Mouse (Mus musculus): Measurements from ENCODE around the gene Crlf2. TPM values are rescaled to one million over a fixed set of nuclear protein-coding genes. Genes with fewer than 3 reads are reported as not detected.

Gene Crlf2
- 161 and 214 TPM in 2 replicates for polyA plus RNA-seq (2012; ENCODE audit: insufficient read depth, low replicate concordance)

DNA sequence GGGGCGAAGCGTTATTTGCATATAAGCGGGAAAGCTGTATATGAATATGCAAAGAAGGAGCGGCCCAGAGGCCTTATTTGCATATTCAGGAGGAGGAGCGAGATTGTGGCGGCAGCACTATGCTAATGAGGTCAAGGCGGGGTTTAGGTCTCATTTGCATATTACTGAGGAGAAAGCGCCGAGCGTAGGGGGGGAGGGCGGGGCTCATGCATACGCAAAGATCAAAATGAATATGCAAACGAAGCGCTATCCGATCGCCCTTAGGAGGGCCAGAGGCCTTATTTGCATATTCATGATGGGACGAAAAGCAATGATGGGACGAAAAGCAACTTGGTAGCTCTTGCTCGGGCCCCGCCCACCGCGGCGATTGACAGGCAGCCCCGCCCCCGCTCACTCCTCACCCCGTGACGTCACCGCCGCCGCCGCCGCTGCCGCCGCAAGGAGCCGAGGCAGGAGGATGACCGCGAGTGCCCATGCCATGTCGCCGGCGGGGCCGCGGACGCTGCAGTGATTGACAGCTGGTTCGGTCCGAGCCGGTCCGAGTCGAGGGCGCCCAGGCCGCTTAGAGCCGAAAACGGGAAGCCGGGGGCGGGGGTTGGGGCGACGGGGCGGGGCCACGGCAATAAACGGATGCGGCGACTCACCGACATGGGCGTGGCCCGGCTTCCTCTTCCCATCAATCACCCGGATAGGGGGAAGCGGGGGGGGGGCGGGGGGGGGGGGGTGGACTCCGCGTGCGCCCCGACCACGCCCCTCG, at the start of gene Crlf2:
TSS of gene Crlf2 (minus strand) at position 590 of the 757 bp plus-strand sequence.
- Histone ChIP-seq H3K27me3 (replicated peaks) (no peaks in the 10 kb centered on the region), H3K4me1 (no peaks in the 10 kb centered on the region; the same call in 1 of the 2 replicates), H3K9me3 (peaks cover 28% of the 10 kb centered on the region), H3K36me3 (replicated peaks; ENCODE audit: low read length) (peaks cover 26% of the 10 kb centered on the region), H3K4me3 (replicated peaks) (peak within 1 kb of the TSS; percentile 95)
- TF ChIP-seq GATA1 (IDR thresholded peaks at IDR 0.05; ENCODE audit: borderline replicate concordance, low read length) (no peak), FLI1 (IDR thresholded peaks at IDR 0.05; ENCODE audit: low read length) (no peak)

DNA sequence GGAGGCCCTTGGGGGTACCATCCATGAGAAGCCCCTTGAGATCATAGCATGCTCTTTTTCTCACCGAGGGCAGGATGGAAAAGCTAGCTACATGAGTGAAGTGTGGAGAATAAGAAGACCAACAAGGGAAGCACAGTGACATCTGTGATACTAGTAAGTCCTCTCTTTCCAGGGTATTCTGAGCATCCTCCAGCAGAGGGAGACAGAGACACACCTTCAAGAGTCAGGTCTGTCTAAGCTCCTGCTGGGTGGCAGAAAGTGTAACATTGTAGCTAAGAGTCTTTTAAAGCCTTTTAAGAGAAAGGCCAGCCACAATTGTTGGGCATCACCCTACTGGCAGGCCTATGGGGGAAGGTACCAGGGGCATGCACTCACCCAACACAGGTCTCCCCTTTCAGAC, 43.8 kb upstream of the Crlf2 start:
- no peaks in the 10 kb centered on the region for H3K36me3 ChIP-seq (replicated peaks; ENCODE audit: low read length)
- H3K27me3 ChIP-seq (replicated peaks): no peaks in the 10 kb centered on the region
- TF ChIP-seq GATA1 (IDR thresholded peaks at IDR 0.05; ENCODE audit: borderline replicate concordance, low read length) (no peak), FLI1 (IDR thresholded peaks at IDR 0.05; ENCODE audit: low read length) (no peak)
- H3K4me1 ChIP-seq: no peaks in the 10 kb centered on the region
- H3K9me3 ChIP-seq: peaks cover 9% of the 10 kb centered on the region
- no peak overlapping the region for H3K4me3 ChIP-seq (replicated peaks)

DNA sequence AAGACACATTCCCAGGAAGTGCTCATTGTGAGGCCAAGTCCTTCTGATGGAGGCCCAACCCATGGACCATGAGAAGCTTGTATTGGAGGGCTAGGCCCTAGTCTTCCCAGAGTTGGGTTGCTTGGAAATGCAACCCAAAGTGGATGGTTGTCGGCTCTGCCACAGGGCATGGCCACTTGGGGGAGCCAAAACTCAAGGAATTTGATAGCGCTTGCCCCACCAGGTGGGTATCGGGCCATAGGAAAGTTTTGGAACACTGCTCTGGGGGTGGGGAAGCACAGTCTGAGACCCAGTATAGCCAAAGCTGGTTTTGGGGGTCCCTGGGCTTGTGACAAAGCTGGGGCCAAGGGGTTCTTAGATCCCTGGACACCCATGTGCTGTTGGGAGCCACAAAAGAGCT, 42.3 kb upstream of the Crlf2 start:
- H3K4me1 ChIP-seq: no peaks in the 10 kb centered on the region
- no peak overlapping the region for H3K4me3 ChIP-seq (replicated peaks)
- TF ChIP-seq GATA1 (IDR thresholded peaks at IDR 0.05; ENCODE audit: borderline replicate concordance, low read length) (no peak), FLI1 (IDR thresholded peaks at IDR 0.05; ENCODE audit: low read length) (no peak)
- H3K36me3 ChIP-seq (replicated peaks; ENCODE audit: low read length): no peaks in the 10 kb centered on the region
- no peaks in the 10 kb centered on the region for H3K27me3 ChIP-seq (replicated peaks)
- peaks cover 9% of the 10 kb centered on the region for H3K9me3 ChIP-seq

DNA sequence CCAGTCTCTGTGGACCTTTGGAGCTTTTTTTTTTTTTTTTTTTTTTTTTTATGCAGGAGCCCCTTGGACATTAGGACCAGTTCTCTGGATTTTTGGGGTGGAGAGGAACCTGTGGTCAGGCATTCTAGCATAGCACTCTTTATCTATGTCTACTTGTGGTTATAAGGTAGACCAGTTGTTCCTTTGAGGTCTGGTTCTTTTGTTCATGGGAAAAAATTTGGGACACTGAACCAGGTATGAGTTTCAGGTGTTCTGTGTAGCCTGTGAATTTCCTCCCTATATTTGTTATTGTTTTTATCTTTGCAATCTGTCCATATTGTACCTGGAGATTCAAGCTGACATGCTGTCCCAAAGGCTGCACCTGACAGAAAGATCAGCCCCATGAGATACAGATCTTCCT, 40.1 kb upstream of the Crlf2 start:
- H3K9me3 ChIP-seq: peaks cover 9% of the 10 kb centered on the region
- no peaks in the 10 kb centered on the region for H3K4me1 ChIP-seq
- TF ChIP-seq GATA1 (IDR thresholded peaks at IDR 0.05; ENCODE audit: borderline replicate concordance, low read length): no peak
- no peak for TF ChIP-seq FLI1 (IDR thresholded peaks at IDR 0.05; ENCODE audit: low read length)
- no peaks in the 10 kb centered on the region for H3K36me3 ChIP-seq (replicated peaks; ENCODE audit: low read length)
- H3K4me3 ChIP-seq (replicated peaks): no peak overlapping the region
- H3K27me3 ChIP-seq (replicated peaks): no peaks in the 10 kb centered on the region

DNA sequence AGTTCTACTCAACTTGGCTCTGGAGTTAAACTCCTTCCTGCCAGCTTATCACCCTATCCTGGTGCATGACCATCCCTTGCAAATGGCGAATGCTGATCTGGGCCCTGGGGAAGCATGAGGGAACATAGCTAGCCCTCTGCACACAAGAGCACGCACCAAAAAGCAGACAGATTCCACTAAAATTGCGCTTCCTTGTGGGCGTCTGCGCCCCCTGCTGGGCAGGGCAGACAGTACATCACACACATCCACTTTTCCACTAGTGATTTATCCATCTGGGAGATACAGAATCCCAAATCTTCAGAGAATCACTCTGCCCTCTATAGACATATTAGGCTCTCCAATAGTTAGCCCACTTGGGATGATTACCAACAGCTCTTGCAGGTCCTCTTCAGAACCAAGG, 37.9 kb upstream of the Crlf2 start:
- no peak for TF ChIP-seq GATA1 (IDR thresholded peaks at IDR 0.05; ENCODE audit: borderline replicate concordance, low read length)
- no peak for TF ChIP-seq FLI1 (IDR thresholded peaks at IDR 0.05; ENCODE audit: low read length)
- Histone ChIP-seq H3K9me3 (no peaks in the 10 kb centered on the region), H3K27me3 (replicated peaks) (no peaks in the 10 kb centered on the region), H3K4me3 (replicated peaks) (no peak overlapping the region), H3K36me3 (replicated peaks; ENCODE audit: low read length) (no peaks in the 10 kb centered on the region), H3K4me1 (no peaks in the 10 kb centered on the region)

DNA sequence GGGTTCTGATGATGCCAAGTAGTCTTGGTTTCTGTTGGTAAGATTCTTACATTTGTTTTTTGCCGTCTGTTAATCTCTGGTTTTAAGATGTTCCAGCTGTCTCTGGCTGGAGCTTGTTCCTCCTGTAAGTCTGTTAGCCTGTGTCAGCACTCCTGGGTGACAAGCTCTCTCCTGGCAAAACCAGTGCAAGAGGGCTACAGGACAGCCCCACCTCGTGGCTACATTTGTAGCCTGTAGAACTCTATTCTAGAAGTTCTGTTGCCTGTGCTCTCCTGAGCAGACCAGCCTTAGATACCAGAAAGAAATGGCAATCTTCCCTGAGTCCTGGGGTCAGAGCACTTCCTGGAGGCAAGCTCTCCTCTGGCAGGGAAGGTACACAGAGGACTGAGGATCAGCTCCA, 4.0 kb upstream of the Crlf2 start:
- Histone ChIP-seq H3K4me3 (replicated peaks) (no peak overlapping the region), H3K36me3 (replicated peaks; ENCODE audit: low read length) (no peaks in the 10 kb centered on the region), H3K9me3 (no peaks in the 10 kb centered on the region), H3K27me3 (replicated peaks) (no peaks in the 10 kb centered on the region), H3K4me1 (no peaks in the 10 kb centered on the region)
- no peak for TF ChIP-seq GATA1 (IDR thresholded peaks at IDR 0.05; ENCODE audit: borderline replicate concordance, low read length)
- TF ChIP-seq FLI1 (IDR thresholded peaks at IDR 0.05; ENCODE audit: low read length): no peak

DNA sequence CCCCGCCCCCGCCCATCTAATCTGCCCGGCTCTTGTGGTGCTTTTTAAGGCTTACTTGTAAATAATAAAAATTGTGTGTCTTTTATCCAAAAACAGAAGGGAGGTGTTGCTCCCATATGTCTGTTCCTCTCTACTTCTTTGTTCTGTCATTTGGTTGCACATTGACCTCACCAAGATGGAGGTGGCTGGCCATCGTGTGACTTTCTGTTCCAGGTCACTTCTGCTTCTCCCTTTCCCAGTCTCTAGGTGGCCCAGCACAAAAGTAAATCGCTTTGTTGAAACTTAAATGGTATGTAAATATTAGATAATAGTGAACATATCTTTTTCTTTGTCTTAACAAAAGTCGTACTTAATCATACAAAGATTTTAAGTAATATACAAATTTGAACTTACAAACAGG, 398 bp upstream of the Crlf2 start:
- no peaks in the 10 kb centered on the region; the same call in 1 of the 2 replicates for H3K4me1 ChIP-seq
- H3K36me3 ChIP-seq (replicated peaks; ENCODE audit: low read length): peaks cover 22% of the 10 kb centered on the region
- peaks cover 23% of the 10 kb centered on the region for H3K9me3 ChIP-seq
- TF ChIP-seq FLI1 (IDR thresholded peaks at IDR 0.05; ENCODE audit: low read length) (no peak), GATA1 (IDR thresholded peaks at IDR 0.05; ENCODE audit: borderline replicate concordance, low read length) (no peak)
- peak overlapping the region; percentile 95 for H3K4me3 ChIP-seq (replicated peaks)
- no peaks in the 10 kb centered on the region for H3K27me3 ChIP-seq (replicated peaks)

DNA sequence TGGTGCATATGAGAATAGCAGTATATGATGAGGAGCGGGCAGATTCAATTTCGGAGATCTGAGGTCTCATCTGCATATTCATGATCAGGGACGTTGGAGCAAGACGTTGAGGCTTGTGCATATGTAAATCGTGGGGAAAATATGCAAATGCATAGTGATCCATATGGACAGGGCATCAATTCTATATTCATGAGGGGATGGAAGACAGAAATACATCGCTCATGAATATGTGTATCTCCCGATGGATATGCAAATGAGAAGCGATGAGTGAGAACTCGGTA, 730 bp downstream of the Crlf2 start:
- peaks cover 32% of the 10 kb centered on the region for H3K36me3 ChIP-seq (replicated peaks; ENCODE audit: low read length)
- no peaks in the 10 kb centered on the region; the same call in 1 of the 2 replicates for H3K4me1 ChIP-seq
- no peaks in the 10 kb centered on the region for H3K27me3 ChIP-seq (replicated peaks)
- H3K9me3 ChIP-seq: peaks cover 33% of the 10 kb centered on the region
- TF ChIP-seq FLI1 (IDR thresholded peaks at IDR 0.05; ENCODE audit: low read length) (no peak), GATA1 (IDR thresholded peaks at IDR 0.05; ENCODE audit: borderline replicate concordance, low read length) (no peak)
- H3K4me3 ChIP-seq (replicated peaks): peak overlapping the region; percentile 95

DNA sequence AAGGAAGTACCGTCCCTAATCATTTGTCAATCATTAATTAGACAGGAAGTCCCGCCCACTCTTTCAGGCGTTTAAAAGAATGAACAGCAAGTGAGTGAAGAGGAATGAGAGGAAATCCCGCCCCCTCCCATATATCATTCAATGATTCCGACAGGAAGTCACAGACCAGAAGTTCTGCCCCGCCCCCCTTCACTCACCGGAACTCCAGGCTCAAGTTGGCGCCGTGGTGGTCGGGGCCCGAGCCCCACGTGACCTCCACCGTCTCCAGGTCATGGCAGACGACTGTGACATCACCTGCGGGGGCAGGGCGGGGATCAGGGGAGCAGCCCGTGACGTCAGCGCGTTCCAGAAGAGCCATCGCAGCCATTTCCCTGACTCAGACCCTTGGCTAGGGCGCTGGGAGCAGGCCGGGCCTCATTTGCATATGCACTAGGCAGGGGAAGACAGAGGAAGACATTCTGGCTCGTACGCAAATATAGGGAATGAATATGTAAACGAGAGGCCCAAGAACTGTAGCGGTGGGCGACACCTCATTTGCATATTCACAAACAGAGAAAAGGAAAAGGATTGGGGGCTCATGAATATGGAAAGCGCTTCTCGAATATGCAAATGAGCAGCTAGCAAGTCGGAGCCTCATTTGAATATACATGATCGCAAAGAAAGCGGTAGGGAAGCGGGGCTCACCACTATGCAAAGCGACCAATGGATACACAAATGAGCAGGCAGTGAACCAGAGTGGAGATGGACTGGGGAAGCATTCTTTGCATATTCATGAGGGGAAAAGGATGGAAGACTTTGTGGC, 1.3 kb downstream of the Crlf2 start:
- Histone ChIP-seq H3K27me3 (replicated peaks) (no peaks in the 10 kb centered on the region), H3K4me1 (no peaks in the 10 kb centered on the region; the same call in 1 of the 2 replicates), H3K4me3 (replicated peaks) (peak overlapping the region; percentile 95), H3K9me3 (peaks cover 37% of the 10 kb centered on the region), H3K36me3 (replicated peaks; ENCODE audit: low read length) (peaks cover 35% of the 10 kb centered on the region)
- TF ChIP-seq GATA1 (IDR thresholded peaks at IDR 0.05; ENCODE audit: borderline replicate concordance, low read length): no peak
- no peak for TF ChIP-seq FLI1 (IDR thresholded peaks at IDR 0.05; ENCODE audit: low read length)
